Mouse (Mus musculus): Measurements from ENCODE around the gene Serpina9.
A peak's percentile ranks its signal among the peaks of the same experiment; 100 is the strongest.

Gene Serpina9

DNA sequence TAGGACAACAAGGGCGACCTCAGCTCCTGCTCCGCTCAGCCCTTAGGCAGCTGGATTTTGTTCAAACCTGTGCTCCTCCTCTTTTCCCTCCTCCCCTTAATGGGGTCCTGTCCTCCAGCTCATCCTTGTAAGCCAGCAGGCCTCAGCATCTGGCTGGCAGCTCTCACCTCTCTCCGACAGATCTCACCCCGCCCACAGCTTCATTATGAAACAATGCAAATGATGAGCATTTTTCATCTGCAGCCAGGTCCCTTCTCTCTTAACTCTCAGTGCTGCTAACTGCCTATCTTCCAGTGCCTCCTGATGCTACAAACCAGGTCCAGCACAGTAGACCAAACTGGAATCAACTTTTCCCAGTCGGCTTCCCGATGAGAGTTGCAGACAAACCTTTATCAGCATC is at the start of gene Serpina9:
Serpina9 (minus strand) TSS at position 136 of the 400 bp plus-strand sequence.
- no peak for TF ChIP-seq GATA4 (IDR thresholded peaks at IDR 0.05; ENCODE audit: insufficient replicate concordance, low read length)

- no peak for TF ChIP-seq GATA4 (IDR thresholded peaks at IDR 0.05; ENCODE audit: insufficient replicate concordance, low read length)
Observed at GRCm38 (mm10) chr12:104061862-104062261, 48.3 kb upstream of the Serpina9 start.

GRCm38 (mm10) chr12:104060126-104060525 is 46.6 kb upstream of the Serpina9 start:
- no peak for TF ChIP-seq GATA4 (IDR thresholded peaks at IDR 0.05; ENCODE audit: insufficient replicate concordance, low read length)

DNA sequence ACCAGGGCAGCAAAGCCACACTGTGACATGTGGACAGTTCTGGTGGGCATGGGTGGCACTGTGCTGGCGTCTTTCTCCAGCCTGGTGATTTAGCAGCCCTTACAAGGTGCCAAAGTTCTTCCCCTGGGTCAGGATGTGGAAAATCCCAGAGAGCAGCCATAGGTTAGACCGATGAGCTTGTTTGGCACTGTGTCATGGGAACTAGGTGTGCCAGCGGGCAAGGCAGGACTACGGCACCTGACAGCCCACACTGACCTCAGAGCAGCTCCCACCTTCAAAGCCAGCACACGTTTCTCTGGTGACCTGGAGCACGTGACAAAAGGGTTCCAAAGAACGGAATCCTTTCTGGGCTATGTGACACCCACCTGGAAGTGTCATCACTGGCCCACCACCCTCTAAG is 44.0 kb upstream of the Serpina9 start:
- no peak for TF ChIP-seq GATA4 (IDR thresholded peaks at IDR 0.05; ENCODE audit: insufficient replicate concordance, low read length)

DNA sequence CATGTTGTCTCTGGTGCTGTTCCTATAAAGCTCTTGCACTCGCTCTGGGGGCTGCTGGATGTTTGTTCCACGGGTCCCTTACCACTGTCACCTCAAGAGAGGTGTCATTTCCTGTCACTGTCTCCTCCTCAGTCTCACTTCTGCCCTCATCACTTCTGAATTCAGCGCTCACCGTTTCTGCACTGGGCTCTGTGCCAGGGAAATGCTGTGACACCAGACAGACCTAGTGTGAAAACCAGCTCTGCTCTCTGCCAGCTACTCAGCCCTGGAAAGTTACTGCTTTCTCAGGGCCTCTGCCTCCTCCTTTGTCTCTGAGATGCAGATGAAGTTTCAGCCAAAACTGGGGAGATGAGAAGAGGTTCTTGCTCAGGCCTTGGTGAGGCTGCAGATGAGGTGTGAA is 43.5 kb upstream of the Serpina9 start:
- no peak for TF ChIP-seq GATA4 (IDR thresholded peaks at IDR 0.05; ENCODE audit: insufficient replicate concordance, low read length)

GRCm38 (mm10) chr12:104055755-104056154 is 42.2 kb upstream of the Serpina9 start:
- no peak for TF ChIP-seq GATA4 (IDR thresholded peaks at IDR 0.05; ENCODE audit: insufficient replicate concordance, low read length)

DNA sequence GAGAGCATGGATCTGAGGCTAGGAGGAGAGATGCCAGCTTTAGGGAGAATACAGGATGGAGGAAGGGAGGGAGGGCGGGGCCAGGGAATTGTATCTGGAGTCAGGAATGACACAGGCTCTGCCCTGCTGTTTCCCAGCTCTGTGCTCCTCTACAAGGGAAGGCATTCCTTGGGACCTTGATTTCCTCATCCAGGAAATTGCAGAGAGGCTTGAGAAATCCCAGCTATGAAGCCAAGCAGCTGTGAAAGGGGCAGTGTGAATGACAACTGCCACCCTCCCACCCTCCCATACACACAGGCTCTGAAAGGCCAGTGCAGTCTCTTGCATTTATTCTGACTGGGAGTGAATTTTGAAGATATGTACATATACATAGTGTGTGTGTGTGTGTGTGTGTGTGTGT is 40.4 kb upstream of the Serpina9 start:
- no peak for TF ChIP-seq GATA4 (IDR thresholded peaks at IDR 0.05; ENCODE audit: insufficient replicate concordance, low read length)

- TF ChIP-seq GATA4 (IDR thresholded peaks at IDR 0.05; ENCODE audit: insufficient replicate concordance, low read length): no peak
Observed at GRCm38 (mm10) chr12:104045713-104046112, 32.2 kb upstream of the Serpina9 start.

GRCm38 (mm10) chr12:104044343-104044742 is 30.8 kb upstream of the Serpina9 start, which contains the start of gene Serpina12:
Gene Serpina12 (minus strand): TSS chr12:104044443.
- TF ChIP-seq GATA4 (IDR thresholded peaks at IDR 0.05; ENCODE audit: insufficient replicate concordance, low read length): no peak

DNA sequence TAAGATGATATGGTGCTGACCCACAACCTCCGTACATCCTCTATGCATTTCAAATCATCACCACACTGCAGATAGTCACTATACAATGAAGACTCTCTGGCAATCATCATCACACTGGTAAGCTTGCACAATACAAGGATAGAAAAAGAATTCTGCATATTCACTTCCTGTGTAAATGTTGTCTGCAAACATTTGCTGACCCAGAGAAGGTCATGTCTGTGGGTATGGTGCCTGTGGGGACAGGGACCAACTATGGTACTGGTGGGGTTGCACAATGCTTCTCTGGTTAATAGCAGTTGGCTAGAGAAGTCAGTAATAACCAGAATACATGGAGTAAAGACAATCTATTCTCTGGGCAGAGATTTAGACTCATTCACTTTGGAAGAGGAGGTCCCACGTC is 29.2 kb upstream of the Serpina9 start:
- TF ChIP-seq GATA4 (IDR thresholded peaks at IDR 0.05; ENCODE audit: insufficient replicate concordance, low read length): no peak

DNA sequence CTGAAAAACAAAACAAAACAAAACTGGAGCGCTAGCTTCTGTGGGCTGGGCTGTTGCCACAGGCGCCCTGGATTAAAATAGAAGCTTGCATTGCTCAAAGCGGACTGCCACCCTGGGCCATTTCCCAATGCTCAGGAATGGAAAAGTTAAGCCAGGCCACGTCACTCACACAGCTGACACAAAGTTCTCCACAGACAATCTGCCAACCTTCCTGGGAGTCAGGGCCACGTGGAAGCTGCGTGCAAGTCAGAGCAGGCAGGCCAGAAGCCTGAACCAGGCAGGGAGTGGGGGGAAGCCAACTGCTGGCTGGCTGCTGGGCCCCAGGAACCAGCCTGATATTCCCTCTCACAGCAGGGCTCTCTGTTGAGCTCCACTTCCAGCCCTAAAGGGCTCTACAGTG is 27.8 kb upstream of the Serpina9 start:
- no peak for TF ChIP-seq GATA4 (IDR thresholded peaks at IDR 0.05; ENCODE audit: insufficient replicate concordance, low read length)

DNA sequence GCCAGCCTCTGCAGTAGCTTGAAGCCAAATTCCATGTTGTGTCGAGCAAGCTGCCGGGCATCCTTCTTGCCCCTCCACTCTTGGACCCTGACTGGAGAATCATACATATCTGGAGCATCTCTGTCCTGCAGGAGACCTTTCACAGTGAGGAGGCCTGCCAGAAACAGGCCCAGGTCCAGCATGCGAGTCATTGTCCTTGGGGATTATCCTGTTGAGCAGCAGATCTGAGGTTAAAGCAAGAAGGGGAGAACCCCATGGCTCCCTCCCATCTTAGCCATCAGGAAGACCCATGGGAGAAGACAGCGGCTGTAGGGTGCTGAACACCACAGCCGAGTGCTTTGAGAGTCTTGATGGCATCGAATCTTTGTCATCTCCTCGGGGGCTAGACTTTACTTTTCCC is 24.6 kb upstream of the Serpina9 start:
- TF ChIP-seq GATA4 (IDR thresholded peaks at IDR 0.05; ENCODE audit: insufficient replicate concordance, low read length): no peak

GRCm38 (mm10) chr12:104033752-104034151 is 20.2 kb upstream of the Serpina9 start:
- peak; percentile 92 for TF ChIP-seq GATA4 (IDR thresholded peaks at IDR 0.05; ENCODE audit: insufficient replicate concordance, low read length)

GRCm38 (mm10) chr12:104029986-104030385 is 16.4 kb upstream of the Serpina9 start:
- TF ChIP-seq GATA4 (IDR thresholded peaks at IDR 0.05; ENCODE audit: insufficient replicate concordance, low read length): no peak

- no peak for TF ChIP-seq GATA4 (IDR thresholded peaks at IDR 0.05; ENCODE audit: insufficient replicate concordance, low read length)
Observed at GRCm38 (mm10) chr12:104015280-104015679, 1.7 kb upstream of the Serpina9 start.

DNA sequence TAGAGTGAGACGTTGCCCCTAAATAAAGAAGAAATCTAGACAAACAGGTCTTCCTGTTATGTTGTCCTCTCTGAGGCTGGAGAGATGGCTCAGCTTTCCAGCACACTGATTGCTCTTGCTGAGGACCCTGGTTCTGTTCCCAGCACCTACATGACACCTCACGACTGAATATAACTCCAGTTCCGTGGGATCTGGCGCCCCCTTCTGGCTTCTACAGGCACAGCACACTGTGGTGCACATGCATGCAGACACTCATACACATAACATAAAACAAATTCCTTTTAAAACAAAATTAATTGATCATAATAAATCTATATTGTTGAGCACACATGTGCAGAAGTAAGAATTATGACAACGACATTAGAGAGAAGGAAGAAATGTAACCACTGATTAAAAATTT is 8.9 kb downstream of the Serpina9 start:
- TF ChIP-seq GATA4 (IDR thresholded peaks at IDR 0.05; ENCODE audit: insufficient replicate concordance, low read length): no peak

DNA sequence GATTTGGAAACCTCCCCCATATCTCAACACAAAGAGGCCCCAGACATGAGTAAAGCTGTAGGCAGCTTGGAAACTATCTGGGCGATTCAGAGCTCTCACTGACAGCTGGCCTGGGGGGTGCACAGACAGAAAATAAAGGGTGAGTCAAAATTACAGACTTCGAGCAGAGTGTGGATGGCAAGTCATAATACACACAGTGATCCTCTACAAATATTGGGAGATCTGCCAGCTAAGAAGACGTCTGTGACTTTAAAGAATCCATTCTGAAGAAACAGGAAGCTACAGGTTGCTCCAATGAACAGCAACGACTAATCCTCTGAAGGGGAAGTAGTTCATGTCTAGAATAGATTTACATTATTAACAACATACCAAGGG is 10.3 kb downstream of the Serpina9 start:
- no peak for TF ChIP-seq GATA4 (IDR thresholded peaks at IDR 0.05; ENCODE audit: insufficient replicate concordance, low read length)

All from liver, adult (tissue).